Comparison of ENCODE assay signal across 17 mouse cellular contexts in the genomic region with DNA sequence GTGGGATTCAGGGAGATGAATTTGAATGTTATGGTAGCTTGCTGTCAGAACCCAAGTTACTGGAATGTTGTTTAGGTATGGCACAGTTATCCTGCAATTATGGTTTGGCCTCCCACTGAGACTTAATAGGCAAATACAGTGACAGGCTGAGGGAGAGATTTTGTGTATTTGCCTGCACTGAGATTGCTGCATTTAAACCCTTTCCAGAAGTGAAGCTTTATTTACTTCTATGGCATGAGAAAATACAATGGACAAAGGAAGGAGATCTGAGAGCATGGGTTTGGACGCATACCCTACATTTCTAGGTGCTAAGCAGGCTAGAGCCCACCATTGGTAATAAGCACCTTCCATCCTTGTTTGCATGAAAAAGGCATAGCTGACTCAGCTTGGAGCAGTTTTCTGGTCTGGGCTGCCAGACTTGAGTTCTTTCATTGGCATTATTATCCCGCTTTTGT.
DNase-seq lines count a peak whose midpoint lies in the region; ATAC-seq and TF ChIP-seq lines count a peak whose summit lies in the region.
"Had no signal": no experiment of that assay in that cellular context is flagged by ENCODE, and none has a peak within 500 bp of the region (broad histone marks: within the 10 kb centered on the region; RNA-seq: fewer than 3 reads in every experiment).

No protein-coding gene starts in this region.

- 13% methylated on average over 2 of the region's 2 CpGs for WGBS in forebrain, embryonic 16.5 days
- WGBS in neural tube, embryonic 14.5 days: 80% methylated on average over 2 of the region's 2 CpGs

- H3K36me3 ChIP-seq in forebrain, embryonic 16.5 days (ENCODE audit: control insufficient read depth, insufficient read depth): no peaks in the 10 kb centered on the region
- no peaks in the 10 kb centered on the region for H3K36me3 ChIP-seq in neural tube, embryonic 14.5 days (ENCODE audit: control insufficient read depth, insufficient read depth, low read length)
- H3K36me3 ChIP-seq: G1E; heart, embryonic 10.5 days; limb, embryonic 15.5 days had no signal

- H3K4me2 ChIP-seq in forebrain, embryonic 16.5 days (ENCODE audit: low read length): peak overlapping the region; percentile 29
- H3K4me2 ChIP-seq in neural tube, embryonic 14.5 days (ENCODE audit: low read depth, low read length): peak overlapping the region; percentile 19
- H3K4me2 ChIP-seq: limb, embryonic 15.5 days had no signal

- ATAC-seq in forebrain, embryonic 16.5 days: peak; percentile 74
- ATAC-seq in neural tube, embryonic 14.5 days (ENCODE audit: low read depth): peak; percentile 14; the same call in 1 of the 2 replicates

- H3K27ac ChIP-seq in layer of hippocampus, adult 2 months: peak overlapping the region; percentile 93
- peak overlapping the region; percentile 54 for H3K27ac ChIP-seq in forebrain, embryonic 16.5 days (ENCODE audit: low read length)
- H3K27ac ChIP-seq in neural tube, embryonic 14.5 days (ENCODE audit: low read depth, low read length): peak overlapping the region; percentile 53
- H3K27ac ChIP-seq: heart, embryonic 10.5 days; limb, embryonic 15.5 days had no signal

- no peak for TF ChIP-seq CTCF in layer of hippocampus, adult 2 months (conservative IDR thresholded peaks at IDR 0.05)

- H3K4me1 ChIP-seq in forebrain, embryonic 16.5 days (replicated peaks; ENCODE audit: control insufficient read depth, insufficient read depth, low read length): peaks cover 15% of the 10 kb centered on the region
- peaks cover 8% of the 10 kb centered on the region for H3K4me1 ChIP-seq in neural tube, embryonic 14.5 days (ENCODE audit: control insufficient read depth, insufficient read depth, low read length)
- H3K4me1 ChIP-seq: heart, embryonic 10.5 days had no signal

- no peak for DNase-seq in layer of hippocampus, adult 2 months (ENCODE audit: low spot score in 2 of 2)
- no peak for DNase-seq in layer of hippocampus, postnatal 10 days (ENCODE audit: low spot score in 2 of 2)
- peak; percentile 34 for DNase-seq in brain, embryonic 18.5 days (ENCODE audit: low read depth, low spot score)
- DNase-seq in lung, postnatal 10 days: no peak
- no peak for DNase-seq in ovary, postnatal 36 days (ENCODE audit: low spot score)
- no peak for DNase-seq in heart, adult 18-20 months
- DNase-seq: adrenal gland, postnatal 25 days; cerebellum, adult 11 months; heart, postnatal 4 days; kidney, adult 18-20 months; lung, adult 2 months had no signal

- H3K9ac ChIP-seq in forebrain, embryonic 16.5 days (replicated peaks; ENCODE audit: low read depth, low read length): no peak overlapping the region
- H3K9ac ChIP-seq in neural tube, embryonic 14.5 days (replicated peaks; ENCODE audit: low read depth, low read length): no peak overlapping the region
- H3K9ac ChIP-seq: limb, embryonic 15.5 days had no signal

- H3K9me3 ChIP-seq in forebrain, embryonic 16.5 days (ENCODE audit: control insufficient read depth, low read length): no peaks in the 10 kb centered on the region
- H3K9me3 ChIP-seq in neural tube, embryonic 14.5 days (ENCODE audit: control insufficient read depth, low read length): no peaks in the 10 kb centered on the region
- H3K9me3 ChIP-seq: heart, embryonic 10.5 days; limb, embryonic 15.5 days had no signal

- H3K27me3 ChIP-seq in forebrain, embryonic 16.5 days (replicated peaks; ENCODE audit: control insufficient read depth, insufficient read depth, low read length): no peaks in the 10 kb centered on the region
- no peaks in the 10 kb centered on the region for H3K27me3 ChIP-seq in neural tube, embryonic 14.5 days (ENCODE audit: control insufficient read depth, insufficient read depth, low read length)
- H3K27me3 ChIP-seq: limb, embryonic 15.5 days had no signal

- peak overlapping the region; percentile 32 for H3K4me3 ChIP-seq in layer of hippocampus, adult 2 months
- H3K4me3 ChIP-seq in forebrain, embryonic 16.5 days (replicated peaks; ENCODE audit: low read length): no peak overlapping the region
- no peak overlapping the region for H3K4me3 ChIP-seq in neural tube, embryonic 14.5 days (ENCODE audit: low read depth, low read length)
- H3K4me3 ChIP-seq: erythroblast, embryonic 14.5 days; heart, embryonic 10.5 days; limb, embryonic 15.5 days had no signal
